25 mouse cellular contexts compared by ENCODE assay signal in the genomic region with DNA sequence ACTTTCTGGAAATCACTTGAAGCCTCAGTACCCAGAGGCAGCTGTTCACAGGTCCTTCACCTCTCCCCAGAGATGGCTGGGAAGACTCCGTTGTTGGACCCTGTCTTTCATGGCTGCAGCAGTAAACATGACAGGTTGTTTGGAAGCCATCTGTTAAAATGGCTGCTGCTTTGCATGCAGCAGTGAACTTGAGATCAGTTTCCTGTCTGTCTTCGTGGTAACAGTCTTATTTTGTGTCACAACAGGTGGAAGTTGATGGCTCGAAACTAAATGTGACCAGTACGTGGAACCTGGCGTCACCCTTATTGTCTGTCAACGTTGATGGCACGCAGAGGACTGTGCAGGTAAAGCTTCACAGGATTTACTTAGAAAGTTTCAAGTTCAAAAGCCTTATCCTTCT.
DNase-seq lines count a peak whose midpoint lies in the region; ATAC-seq and TF ChIP-seq lines count a peak whose summit lies in the region.
"Had no signal": no experiment of that assay in that cellular context is flagged by ENCODE, and none has a peak within 500 bp of the region (broad histone marks: within the 10 kb centered on the region; RNA-seq: fewer than 3 reads in every experiment).

No protein-coding gene starts in this region.

- 0 out of 2 replicates have a peak, but pooled peaks have one; percentile 30 for ATAC-seq in forebrain, embryonic 13.5 days
- ATAC-seq in forebrain, embryonic 15.5 days (replicated peaks): no peak
- no peak for ATAC-seq in midbrain, postnatal 0 days (ENCODE audit: low FRiP score)
- no peak for ATAC-seq in midbrain, embryonic 13.5 days
- ATAC-seq: CD4-positive, CD25-positive, alpha-beta regulatory T cell, adult 4 months; forebrain, embryonic 14.5 days; intestine, embryonic 15.5 days had no signal

- no peak for TF ChIP-seq CTCF in midbrain, postnatal 0 days (IDR thresholded peaks at IDR 0.05)
- no peak for TF ChIP-seq CTCF in brain, embryonic 14.5 days (IDR thresholded peaks at IDR 0.05; ENCODE audit: borderline replicate concordance, extremely low read depth, insufficient read depth, insufficient read length)

- 87% methylated on average over 7 of the region's 7 CpGs for WGBS in forebrain, embryonic 13.5 days
- 73% methylated on average over 7 of the region's 7 CpGs for WGBS in forebrain, embryonic 15.5 days
- WGBS in midbrain, postnatal 0 days: 82% methylated on average over 7 of the region's 7 CpGs
- 83% methylated on average over 7 of the region's 7 CpGs for WGBS in midbrain, embryonic 13.5 days
- 88% methylated on average over 7 of the region's 7 CpGs for WGBS in embryonic facial prominence, embryonic 10.5 days

- peak; percentile 24 for DNase-seq in midbrain, postnatal 0 days (ENCODE audit: low spot score)
- DNase-seq in brain, embryonic 14.5 days (ENCODE audit: low read depth): peak; percentile 51
- DNase-seq in embryonic facial prominence, embryonic 10.5 days (ENCODE audit: low spot score): no peak
- DNase-seq in kidney, adult 8-10 months: no peak
- DNase-seq: adrenal gland, postnatal 10 days; cerebellum, adult 11-12 months; cerebellum, adult 8-10 months; cerebellum, postnatal 10 days; cerebellum, postnatal 36 days; embryo, embryonic 11 days; gastrocnemius, postnatal 25 days; heart, adult 18-20 months; heart, postnatal 14 days; heart, postnatal 4 days had no signal

- H3K4me2 ChIP-seq in forebrain, embryonic 13.5 days: no peak overlapping the region
- H3K4me2 ChIP-seq in forebrain, embryonic 15.5 days (replicated peaks): no peak overlapping the region
- no peak overlapping the region for H3K4me2 ChIP-seq in midbrain, postnatal 0 days (ENCODE audit: low read depth, low read length, poor library complexity, severe bottlenecking)
- no peak overlapping the region for H3K4me2 ChIP-seq in midbrain, embryonic 13.5 days (replicated peaks)
- H3K4me2 ChIP-seq: heart, embryonic 12.5 days; heart, embryonic 15.5 days; hindbrain, embryonic 12.5 days; hindbrain, embryonic 15.5 days; intestine, embryonic 15.5 days had no signal

- H3K4me1 ChIP-seq in forebrain, embryonic 13.5 days: peaks cover 4% of the 10 kb centered on the region; the same call in 1 of the 2 replicates
- 0 out of 2 replicates have a peak, but pooled peaks cover 2% of the 10 kb centered on the region for H3K4me1 ChIP-seq in forebrain, embryonic 15.5 days
- H3K4me1 ChIP-seq in midbrain, postnatal 0 days (ENCODE audit: insufficient read depth, low read length): no peaks in the 10 kb centered on the region
- no peaks in the 10 kb centered on the region for H3K4me1 ChIP-seq in midbrain, embryonic 13.5 days (replicated peaks)
- H3K4me1 ChIP-seq in embryonic facial prominence, embryonic 10.5 days: 0 out of 2 replicates have a peak, but pooled peaks cover 4% of the 10 kb centered on the region
- H3K4me1 ChIP-seq: heart, embryonic 15.5 days; hindbrain, embryonic 12.5 days; hindbrain, embryonic 15.5 days; intestine, embryonic 15.5 days had no signal

- H3K9ac ChIP-seq in forebrain, embryonic 13.5 days: no peak overlapping the region
- no peak overlapping the region for H3K9ac ChIP-seq in forebrain, embryonic 15.5 days (replicated peaks)
- H3K9ac ChIP-seq in midbrain, postnatal 0 days (replicated peaks; ENCODE audit: low read length, poor library complexity, severe bottlenecking): no peak overlapping the region
- H3K9ac ChIP-seq in midbrain, embryonic 13.5 days (replicated peaks): no peak overlapping the region
- H3K9ac ChIP-seq: heart, embryonic 12.5 days; heart, embryonic 15.5 days; hindbrain, embryonic 12.5 days; hindbrain, embryonic 15.5 days; intestine, embryonic 15.5 days had no signal

- H3K27me3 ChIP-seq in forebrain, embryonic 13.5 days: no peaks in the 10 kb centered on the region
- no peaks in the 10 kb centered on the region for H3K27me3 ChIP-seq in forebrain, embryonic 15.5 days
- H3K27me3 ChIP-seq in midbrain, postnatal 0 days (ENCODE audit: insufficient read depth, low read length): no peaks in the 10 kb centered on the region
- H3K27me3 ChIP-seq in midbrain, embryonic 13.5 days: no peaks in the 10 kb centered on the region
- H3K27me3 ChIP-seq in embryonic facial prominence, embryonic 10.5 days (replicated peaks; ENCODE audit: low read depth, poor library complexity, severe bottlenecking): no peaks in the 10 kb centered on the region
- H3K27me3 ChIP-seq: heart, embryonic 12.5 days; heart, embryonic 15.5 days; hindbrain, embryonic 12.5 days; hindbrain, embryonic 15.5 days; intestine, embryonic 15.5 days had no signal

- H3K9me3 ChIP-seq in forebrain, embryonic 13.5 days (replicated peaks): no peaks in the 10 kb centered on the region
- no peaks in the 10 kb centered on the region for H3K9me3 ChIP-seq in forebrain, embryonic 15.5 days
- no peaks in the 10 kb centered on the region for H3K9me3 ChIP-seq in midbrain, postnatal 0 days (ENCODE audit: low read length)
- H3K9me3 ChIP-seq in midbrain, embryonic 13.5 days: no peaks in the 10 kb centered on the region
- H3K9me3 ChIP-seq in embryonic facial prominence, embryonic 10.5 days: no peaks in the 10 kb centered on the region
- H3K9me3 ChIP-seq: forebrain, embryonic 10.5 days; heart, embryonic 12.5 days; heart, embryonic 15.5 days; hindbrain, embryonic 12.5 days; hindbrain, embryonic 15.5 days; intestine, embryonic 15.5 days had no signal

- no peak overlapping the region for H3K4me3 ChIP-seq in forebrain, embryonic 13.5 days
- H3K4me3 ChIP-seq in forebrain, embryonic 15.5 days: no peak overlapping the region
- H3K4me3 ChIP-seq in midbrain, postnatal 0 days (ENCODE audit: low read depth, low read length): no peak overlapping the region
- no peak overlapping the region for H3K4me3 ChIP-seq in midbrain, embryonic 13.5 days (replicated peaks)
- no peak overlapping the region for H3K4me3 ChIP-seq in embryonic facial prominence, embryonic 10.5 days
- H3K4me3 ChIP-seq: forebrain, embryonic 10.5 days; heart, embryonic 12.5 days; heart, embryonic 15.5 days; hindbrain, embryonic 12.5 days; hindbrain, embryonic 15.5 days; intestine, embryonic 15.5 days had no signal

- H3K36me3 ChIP-seq in forebrain, embryonic 13.5 days (ENCODE audit: poor library complexity, severe bottlenecking): no peaks in the 10 kb centered on the region
- H3K36me3 ChIP-seq in forebrain, embryonic 15.5 days: no peaks in the 10 kb centered on the region
- no peaks in the 10 kb centered on the region for H3K36me3 ChIP-seq in midbrain, postnatal 0 days (ENCODE audit: insufficient read depth, low read length)
- no peaks in the 10 kb centered on the region for H3K36me3 ChIP-seq in midbrain, embryonic 13.5 days
- no peaks in the 10 kb centered on the region for H3K36me3 ChIP-seq in embryonic facial prominence, embryonic 10.5 days (replicated peaks)
- H3K36me3 ChIP-seq: forebrain, embryonic 10.5 days; heart, embryonic 12.5 days; heart, embryonic 15.5 days; hindbrain, embryonic 12.5 days; hindbrain, embryonic 15.5 days; intestine, embryonic 15.5 days had no signal

- no peak for TF ChIP-seq POLR2A in brain, embryonic 14.5 days (IDR thresholded peaks at IDR 0.05; ENCODE audit: borderline replicate concordance, extremely low read depth, insufficient read depth, insufficient read length, poor library complexity, severe bottlenecking)

- no peak overlapping the region for H3K27ac ChIP-seq in forebrain, embryonic 13.5 days
- H3K27ac ChIP-seq in forebrain, embryonic 15.5 days (replicated peaks): no peak overlapping the region
- H3K27ac ChIP-seq in midbrain, postnatal 0 days (ENCODE audit: low read depth, low read length): no peak overlapping the region
- no peak overlapping the region for H3K27ac ChIP-seq in midbrain, embryonic 13.5 days
- H3K27ac ChIP-seq in embryonic facial prominence, embryonic 10.5 days (replicated peaks): no peak overlapping the region
- H3K27ac ChIP-seq: forebrain, embryonic 10.5 days; heart, embryonic 15.5 days; hindbrain, embryonic 12.5 days; hindbrain, embryonic 15.5 days; intestine, embryonic 15.5 days had no signal

Comparison
In these comparisons a context has a peak if more than half of its experiments do, and no peak if none do; other contexts are left out.
1. DNase-seq: peak in midbrain, postnatal 0 days (single experiment) and brain, embryonic 14.5 days (single experiment); none in embryonic facial prominence, embryonic 10.5 days (single experiment) and kidney, adult 8-10 months (0 of 2).